In the genomic region with DNA sequence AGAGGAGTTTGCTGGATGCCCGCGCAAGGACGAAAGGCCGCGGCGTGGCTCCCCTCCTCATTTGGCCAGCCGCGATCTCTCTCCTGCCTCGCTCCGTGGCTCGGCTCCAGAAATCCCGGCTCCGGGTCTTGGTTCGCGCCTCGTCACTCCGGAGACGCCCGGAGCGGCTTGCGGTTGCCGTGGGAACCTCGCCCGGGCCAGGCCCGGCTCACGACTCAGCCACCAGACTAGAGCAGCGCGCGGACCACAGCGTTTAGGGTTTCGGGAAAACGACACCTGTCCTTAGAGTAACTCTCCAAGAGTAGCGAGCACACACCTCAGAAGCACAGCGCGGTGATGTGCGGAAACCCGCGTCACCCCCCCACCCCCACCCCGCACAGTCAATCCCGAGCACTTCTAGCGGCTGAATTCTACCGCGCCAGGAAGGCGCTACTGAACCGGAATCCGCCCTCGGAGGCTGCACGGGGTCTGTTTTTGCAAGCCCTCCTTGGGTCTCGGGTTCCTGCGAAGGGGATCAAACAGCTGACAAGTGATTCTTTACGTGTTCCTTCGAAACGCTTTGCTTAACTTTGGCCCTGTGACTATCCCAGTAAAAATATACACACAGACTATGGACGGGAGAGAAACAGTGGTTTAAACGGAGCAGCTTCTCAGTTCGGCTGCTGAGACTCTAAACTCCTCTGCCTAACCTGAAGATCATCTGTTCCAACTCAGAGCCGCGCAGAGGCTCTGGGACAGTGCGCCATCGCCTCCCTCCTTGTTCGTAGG, we compare ENCODE assay signal across 8 mouse cellular contexts. TPM values are rescaled to one million over a fixed set of nuclear protein-coding genes. Genes with fewer than 3 reads are reported as not detected.
DNase-seq lines count a peak whose midpoint lies in the region; ATAC-seq and TF ChIP-seq lines count a peak whose summit lies in the region.

No protein-coding gene starts in this region.

- TF ChIP-seq CTCF in cortical plate, adult 2 months (IDR thresholded peaks at IDR 0.05; ENCODE audit: extremely low read depth, insufficient read depth, low read length): no peak

- DNase-seq in adrenal gland, postnatal 10 days: peak; percentile 93
- DNase-seq in gastrocnemius, postnatal 10 days: peak; percentile 92
- DNase-seq in left cerebral cortex, postnatal 10 days (ENCODE audit: extremely low spot score in 1 of 2, low spot score in 2 of 2): peak; percentile 85 to 95
- peak; percentile 94 for DNase-seq in right cerebral cortex, postnatal 14 days

- H3K27ac ChIP-seq in cortical plate, adult 2 months (ENCODE audit: insufficient read depth, low read length): no peak overlapping the region
- no peak overlapping the region for H3K27ac ChIP-seq in hindbrain, embryonic 16.5 days (ENCODE audit: low read depth, low read length)

- peaks cover 2% of the 10 kb centered on the region for H3K4me1 ChIP-seq in cortical plate, adult 2 months (ENCODE audit: control insufficient read depth, insufficient read depth, low read length)
- peaks cover 17% of the 10 kb centered on the region for H3K4me1 ChIP-seq in hindbrain, embryonic 16.5 days (ENCODE audit: control insufficient read depth, insufficient read depth, low read depth, low read length)

- peak overlapping the region; percentile 32 for H3K4me3 ChIP-seq in cortical plate, adult 2 months (ENCODE audit: insufficient read depth, low read length)
- peak overlapping the region; percentile 49 for H3K4me3 ChIP-seq in hindbrain, embryonic 16.5 days (ENCODE audit: low read length)

- no peaks in the 10 kb centered on the region for H3K9me3 ChIP-seq in hindbrain, embryonic 16.5 days (ENCODE audit: control insufficient read depth, low read length)

- peak overlapping the region; percentile 53 for H3K9ac ChIP-seq in hindbrain, embryonic 16.5 days (ENCODE audit: low read depth, low read length)

- H3K27me3 ChIP-seq in hindbrain, embryonic 16.5 days (replicated peaks; ENCODE audit: control insufficient read depth, insufficient read depth, low read length): peaks cover 56% of the 10 kb centered on the region

- WGBS in hindbrain, embryonic 16.5 days: 1% methylated on average over 61 of the region's 61 CpGs

- no peak; the same call in 1 of the 2 replicates for TF ChIP-seq POLR2A in cortical plate, adult 2 months (IDR thresholded peaks at IDR 0.05; ENCODE audit: extremely low read depth, insufficient read depth, low read length)

- peak; percentile 91 for ATAC-seq in hindbrain, embryonic 16.5 days
- ATAC-seq in megakaryocyte progenitor cell, adult 5-6 weeks (replicated peaks; ENCODE audit: poor library complexity): peak; percentile 63
- no peak for ATAC-seq in monocyte, adult 5-6 weeks (replicated peaks; ENCODE audit: insufficient number of reproducible peaks, low FRiP score, low TSS enrichment, poor library complexity, severe bottlenecking)

- intact Hi-C loops in left cerebral cortex, postnatal 10 days (cut with DNase I): no loop called here

- no peaks in the 10 kb centered on the region for H3K36me3 ChIP-seq in hindbrain, embryonic 16.5 days (ENCODE audit: control insufficient read depth, insufficient read depth, low read length)

- H3K4me2 ChIP-seq in hindbrain, embryonic 16.5 days (ENCODE audit: low read length): peak overlapping the region; percentile 69

RNA-seq across cellular contexts. Expression of a gene that starts 4.5 kb away (rescaled TPM):
- 10 to 100 TPM; 11.4 to 13.2 TPM for total RNA-seq in adrenal gland, postnatal 10 days (2021)
- 1.3 and 1.4 TPM in 2 replicates for polyA plus RNA-seq in cortical plate, adult 2 months (2012; rRNA removed)
- 10 to 100 TPM; 29.9 to 38.0 TPM for total RNA-seq in gastrocnemius, postnatal 10 days (2021)
- polyA plus RNA-seq in hindbrain, embryonic 16.5 days (2015; fragmentation: Nextera tagmentation; extraction: Ambion mirVana): 11.6 and 14.2 TPM in 2 replicates
- total RNA-seq in left cerebral cortex, postnatal 10 days (2021): 1 to 10 TPM; 1.4 to 1.6 TPM
- 0.12 TPM in 1 of 2 replicates, not detected in the other for total RNA-seq in megakaryocyte progenitor cell, adult 5-6 weeks (2015)
- total RNA-seq in megakaryocyte progenitor cell, adult 5-6 weeks (2017): 0.21 and 0.30 TPM in 2 replicates
- total RNA-seq in monocyte, adult 5-6 weeks (2017): not detected in 3 replicates

RNA-seq across cellular contexts. Expression of a gene that starts 6.7 kb away (rescaled TPM):
- total RNA-seq in adrenal gland, postnatal 10 days (2021): under 1 TPM in 1 of 2 experiments, not detected in 1; 0.24 TPM
- 115 and 120 TPM in 2 replicates for polyA plus RNA-seq in cortical plate, adult 2 months (2012; rRNA removed)
- under 1 TPM; 0.26 to 0.27 TPM for total RNA-seq in gastrocnemius, postnatal 10 days (2021)
- polyA plus RNA-seq in hindbrain, embryonic 16.5 days (2015; fragmentation: Nextera tagmentation; extraction: Ambion mirVana): 0.09 TPM in 1 of 2 replicates, not detected in the other
- total RNA-seq in left cerebral cortex, postnatal 10 days (2021): 100 to 1,000 TPM; 116 to 124 TPM
- not detected in 2 replicates for total RNA-seq in megakaryocyte progenitor cell, adult 5-6 weeks (2015)
- not detected in 2 replicates for total RNA-seq in megakaryocyte progenitor cell, adult 5-6 weeks (2017)
- not detected in 3 replicates for total RNA-seq in monocyte, adult 5-6 weeks (2017)

RNA-seq across cellular contexts. Expression of a gene that starts 34.8 kb away (rescaled TPM):
- total RNA-seq in adrenal gland, postnatal 10 days (2021): 100 to 1,000 TPM; 223 to 364 TPM
- polyA plus RNA-seq in cortical plate, adult 2 months (2012; rRNA removed): 416 and 445 TPM in 2 replicates
- total RNA-seq in gastrocnemius, postnatal 10 days (2021): 100 to 1,000 TPM in 1 of 2 experiments, 10 to 100 TPM in 1; 94.8 to 163 TPM
- 42.9 and 44.6 TPM in 2 replicates for polyA plus RNA-seq in hindbrain, embryonic 16.5 days (2015; fragmentation: Nextera tagmentation; extraction: Ambion mirVana)
- total RNA-seq in left cerebral cortex, postnatal 10 days (2021): 100 to 1,000 TPM; 381 TPM
- 87.0 and 97.1 TPM in 2 replicates for total RNA-seq in megakaryocyte progenitor cell, adult 5-6 weeks (2015)
- 129 and 165 TPM in 2 replicates for total RNA-seq in megakaryocyte progenitor cell, adult 5-6 weeks (2017)
- total RNA-seq in monocyte, adult 5-6 weeks (2017): 261 to 381 TPM (median 262 TPM) in 3 replicates

RNA-seq across cellular contexts. Expression of a gene that starts 56.4 kb away (rescaled TPM):
- 10 to 100 TPM; 65.7 to 77.7 TPM for total RNA-seq in adrenal gland, postnatal 10 days (2021)
- polyA plus RNA-seq in cortical plate, adult 2 months (2012; rRNA removed): 185 and 194 TPM in 2 replicates
- total RNA-seq in gastrocnemius, postnatal 10 days (2021): 10 to 100 TPM; 55.5 to 60.8 TPM
- polyA plus RNA-seq in hindbrain, embryonic 16.5 days (2015; fragmentation: Nextera tagmentation; extraction: Ambion mirVana): 132 and 147 TPM in 2 replicates
- total RNA-seq in left cerebral cortex, postnatal 10 days (2021): 100 to 1,000 TPM; 181 to 198 TPM
- 32.0 and 45.6 TPM in 2 replicates for total RNA-seq in megakaryocyte progenitor cell, adult 5-6 weeks (2015)
- total RNA-seq in megakaryocyte progenitor cell, adult 5-6 weeks (2017): 29.1 and 30.7 TPM in 2 replicates
- total RNA-seq in monocyte, adult 5-6 weeks (2017): 40.4 to 66.9 TPM (median 49.9 TPM) in 3 replicates

Comparison
In these comparisons a context has a peak if more than half of its experiments do, and no peak if none do; other contexts are left out.
1. RNA of a gene that starts 4.5 kb away (total RNA-seq): 29.9 to 38.0 TPM in gastrocnemius, postnatal 10 days and 11.4 to 13.2 TPM in adrenal gland, postnatal 10 days; 1.4 to 1.6 TPM in left cerebral cortex, postnatal 10 days, 0.12 to 0.30 TPM in megakaryocyte progenitor cell, adult 5-6 weeks and not detected in monocyte, adult 5-6 weeks; every median in the first group is over 4 times any median in the second.
2. RNA of a gene that starts 6.7 kb away (total RNA-seq): 116 to 124 TPM in left cerebral cortex, postnatal 10 days; 0.26 to 0.27 TPM in gastrocnemius, postnatal 10 days, 0.24 TPM in adrenal gland, postnatal 10 days, not detected in megakaryocyte progenitor cell, adult 5-6 weeks and not detected in monocyte, adult 5-6 weeks; every median in the first group is over 10 times any median in the second.
3. Peak in every context shown above with its lines, with median percentiles within 50 percentile points of each other: DNase-seq.